Mouse (Mus musculus) embryonic stem cell, embryonic (primary cell): ENCODE data around the gene Tacc2.

Experiments
- CTCF ChIA-PET, 4 experiments: fragments of 300-600 bp in 2 of 4; fragments of 350-600 bp in 2 of 4; sonication (Branson Sonifier 250); formaldehyde crosslinking; loops; one replicate each; lab custom pipeline; 2022; ENCODE audit warnings: inconsistent platforms in 2 of 4; lab: Charles Lee
- POLR2A ChIA-PET, 4 experiments: fragments of 300-600 bp in 2 of 4; fragments of 350-600 bp in 2 of 4; sonication (Branson Sonifier 250); formaldehyde crosslinking; loops; one replicate each; lab custom pipeline; 2022; ENCODE audit warnings: antibody characterized with exemption in 4 of 4, inconsistent platforms in 1 of 4; lab: Charles Lee

The Tacc2 gene

GRCm38 (mm10) chr7:130577388-130578003 is at the start of gene Tacc2:
TSS of gene Tacc2 (plus strand) at chr7:130577438.
- CTCF ChIA-PET, result no interaction called here

GRCm38 (mm10) chr7:130531138-130531537 is 46.1 kb upstream of the Tacc2 start:
- CTCF ChIA-PET, result interaction anchor here in 2 of 4 experiments (0.9 to 2.3 kb wide), 4 partner anchors 9 to 131 kb away, joined by 3 to 9 read pairs (median 4); no protein-coding TSS in a partner anchor
- POLR2A ChIA-PET, result interaction anchor here (0.6 to 15.7 kb wide), 49 partner anchors 9 to 951 kb away, joined by 3 to 329 read pairs (median 5); partner anchors contain the start of genes Ate1 (in 2 of the 4), Nsmce4a (in 2 of the 4) and Tacc2 (in 1 of the 4)

More at GRCm38 (mm10) chr7:130577388-130578003, at the start of gene Tacc2:
- POLR2A ChIA-PET, result interaction anchor here in 2 of 4 experiments (0.6 to 3.7 kb wide), 13 partner anchors 10 to 326 kb away, joined by 3 to 12 read pairs (median 3); no protein-coding TSS in a partner anchor

- POLR2A ChIA-PET, result interaction anchor here (0.6 to 15.7 kb wide), 58 partner anchors 8 to 411 kb away, joined by 3 to 329 read pairs (median 4); partner anchors contain the start of genes Ate1 (in 3 of the 4), Nsmce4a (in 2 of the 4) and Tacc2 (in 1 of the 4)
Observed at GRCm38 (mm10) chr7:130533316-130534260, 43.6 kb upstream of the Tacc2 start.

GRCm38 (mm10) chr7:130535174-130535573 is 42.1 kb upstream of the Tacc2 start:
- ChIA-PET CTCF (interaction anchor here in 2 of 4 experiments (1.0 to 2.6 kb wide), 4 partner anchors 8 to 90 kb away, joined by 3 to 20 read pairs (median 3); no protein-coding TSS in a partner anchor), POLR2A (interaction anchor here in 3 of 4 experiments (0.9 to 15.7 kb wide), 17 partner anchors 8 to 409 kb away, joined by 3 to 329 read pairs (median 5); partner anchors contain the start of genes Ate1 (in 1 of the 3) and Tacc2 (in 1 of the 3))

More at GRCm38 (mm10) chr7:130533316-130534260, 43.6 kb upstream of the Tacc2 start:
- CTCF ChIA-PET, result interaction anchor here (0.6 to 2.6 kb wide), 37 partner anchors 9 to 1339 kb away, joined by 3 to 20 read pairs (median 4); no protein-coding TSS in a partner anchor

GRCm38 (mm10) chr7:130537068-130537467 is 40.2 kb upstream of the Tacc2 start:
- CTCF ChIA-PET, result no interaction called here

GRCm38 (mm10) chr7:130540176-130540575 is 37.1 kb upstream of the Tacc2 start:
- ChIA-PET CTCF (interaction anchor here in 1 of 4 experiments (0.7 to 1.6 kb wide), 3 partner anchors 9 to 65 kb away, joined by 3 to 9 read pairs (median 3); no protein-coding TSS in a partner anchor), POLR2A (interaction anchor here in 3 of 4 experiments (0.5 to 11.2 kb wide), 13 partner anchors 7 to 857 kb away, joined by 3 to 329 read pairs (median 3); partner anchors contain the start of gene Ate1 (in 1 of the 3))

More at GRCm38 (mm10) chr7:130537068-130537467, 40.2 kb upstream of the Tacc2 start:
- POLR2A ChIA-PET, result interaction anchor here in 2 of 4 experiments (6.6 to 15.7 kb wide), 3 partner anchors 7 to 67 kb away, joined by 56 to 329 read pairs (median 190); no protein-coding TSS in a partner anchor

- ChIA-PET POLR2A (interaction anchor here in 3 of 4 experiments (0.7 to 11.2 kb wide), 10 partner anchors 9 to 148 kb away, joined by 3 to 329 read pairs (median 4); no protein-coding TSS in a partner anchor), CTCF (interaction anchor here in 2 of 4 experiments (0.7 to 1.3 kb wide), 3 partner anchors 9 to 13 kb away, joined by 3 to 6 read pairs (median 3); no protein-coding TSS in a partner anchor)
Observed at GRCm38 (mm10) chr7:130543181-130543580, 34.1 kb upstream of the Tacc2 start.

GRCm38 (mm10) chr7:130545401-130545800 is 31.8 kb upstream of the Tacc2 start:
- CTCF ChIA-PET, result interaction anchor here in 2 of 4 experiments (1.3 to 1.9 kb wide), 3 partner anchors 9 to 13 kb away, joined by 3 to 9 read pairs (median 8); no protein-coding TSS in a partner anchor
- POLR2A ChIA-PET, result interaction anchor here (0.7 to 11.2 kb wide), 34 partner anchors 9 to 343 kb away, joined by 3 to 329 read pairs (median 6); partner anchors contain the start of genes Nsmce4a (in 2 of the 4) and Ate1 (in 1 of the 4)

GRCm38 (mm10) chr7:130545893-130546292 is 31.3 kb upstream of the Tacc2 start:
- CTCF ChIA-PET, result interaction anchor here (0.7 to 1.9 kb wide), 10 partner anchors 10 to 229 kb away, joined by 3 to 20 read pairs (median 6); no protein-coding TSS in a partner anchor
- POLR2A ChIA-PET, result interaction anchor here (0.6 to 11.2 kb wide), 49 partner anchors 9 to 403 kb away, joined by 3 to 329 read pairs (median 5); partner anchors contain the start of genes Ate1 (in 2 of the 4) and Nsmce4a (in 2 of the 4)

- POLR2A ChIA-PET, result interaction anchor here (0.6 to 11.2 kb wide), 52 partner anchors 8 to 1440 kb away, joined by 3 to 329 read pairs (median 5); partner anchors contain the start of genes Ate1 (in 3 of the 4) and Nsmce4a (in 2 of the 4)
- CTCF ChIA-PET, result interaction anchor here (0.5 to 1.9 kb wide), 13 partner anchors 10 to 228 kb away, joined by 3 to 20 read pairs (median 5); no protein-coding TSS in a partner anchor
Observed at GRCm38 (mm10) chr7:130546421-130546790, 30.8 kb upstream of the Tacc2 start.

- CTCF ChIA-PET, result interaction anchor here (0.5 to 1.9 kb wide), 19 partner anchors 9 to 1973 kb away, joined by 3 to 20 read pairs (median 4); no protein-coding TSS in a partner anchor
- POLR2A ChIA-PET, result interaction anchor here (0.6 to 11.2 kb wide), 63 partner anchors 9 to 1440 kb away, joined by 3 to 329 read pairs (median 4); partner anchors contain the start of genes Ate1 (in 3 of the 4) and Nsmce4a (in 2 of the 4)
Observed at GRCm38 (mm10) chr7:130546791-130547484, 30.3 kb upstream of the Tacc2 start.

GRCm38 (mm10) chr7:130547635-130548175 is 29.5 kb upstream of the Tacc2 start:
- POLR2A ChIA-PET, result interaction anchor here in 3 of 4 experiments (0.5 to 11.2 kb wide), 34 partner anchors 10 to 207 kb away, joined by 3 to 329 read pairs (median 5); partner anchors contain the start of gene Nsmce4a (in 2 of the 3)
- CTCF ChIA-PET, result interaction anchor here in 3 of 4 experiments (0.6 to 1.9 kb wide), 7 partner anchors 8 to 1974 kb away, joined by 3 to 11 read pairs (median 7); no protein-coding TSS in a partner anchor

GRCm38 (mm10) chr7:130552780-130553179 is 24.5 kb upstream of the Tacc2 start:
- POLR2A ChIA-PET, result interaction anchor here in 3 of 4 experiments (0.6 to 2.0 kb wide), 16 partner anchors 10 to 256 kb away, joined by 3 to 9 read pairs (median 4); partner anchors contain the start of gene Nsmce4a (in 1 of the 3)
- CTCF ChIA-PET, result interaction anchor here in 2 of 4 experiments (1.1 to 1.2 kb wide), 2 partner anchors 19 to 20 kb away, joined by 3 read pairs; no protein-coding TSS in a partner anchor

- POLR2A ChIA-PET, result interaction anchor here in 2 of 4 experiments (0.6 to 2.0 kb wide), 4 partner anchors 37 to 256 kb away, joined by 3 to 9 read pairs (median 6); no protein-coding TSS in a partner anchor
Observed at GRCm38 (mm10) chr7:130553321-130553720, 23.9 kb upstream of the Tacc2 start.

GRCm38 (mm10) chr7:130555597-130555996 is 21.6 kb upstream of the Tacc2 start:
- ChIA-PET CTCF (interaction anchor here in 2 of 4 experiments (0.6 to 1.2 kb wide), 2 partner anchors 8 to 52 kb away, joined by 3 to 5 read pairs; no protein-coding TSS in a partner anchor), POLR2A (interaction anchor here in 1 of 4 experiments (1.0 to 1.4 kb wide), 3 partner anchors 11 to 18 kb away, joined by 3 to 5 read pairs (median 3); no protein-coding TSS in a partner anchor)

More at GRCm38 (mm10) chr7:130553321-130553720, 23.9 kb upstream of the Tacc2 start:
- CTCF ChIA-PET, result interaction anchor here in 1 of 4 experiments (1.0 kb wide), 1 partner anchor 20 kb away, joined by 7 read pairs; no protein-coding TSS in a partner anchor
